Mouse (Mus musculus): ENCODE measurements around the gene Msl1.

The Msl1 gene

GRCm38 (mm10) chr11:98846016-98846415, 50.7 kb downstream of the Msl1 start:
- DNase-seq (ENCODE audit: low spot score), result no peak

GRCm38 (mm10) chr11:98846865-98847604, 51.7 kb downstream of the Msl1 start:
- no peak for DNase-seq (ENCODE audit: low spot score)

GRCm38 (mm10) chr11:98849196-98849894, 54.0 kb downstream of the Msl1 start:
- DNase-seq (ENCODE audit: low spot score), result no peak

- DNase-seq (ENCODE audit: low spot score), result no peak
Observed at GRCm38 (mm10) chr11:98850100-98851093, 55.1 kb downstream of the Msl1 start.

- DNase-seq (ENCODE audit: low spot score), result no peak
Observed at GRCm38 (mm10) chr11:98854116-98854515, 58.8 kb downstream of the Msl1 start.

- DNase-seq (ENCODE audit: low spot score), result no peak
Observed at GRCm38 (mm10) chr11:98854659-98855058, 59.3 kb downstream of the Msl1 start.
